In genomic region chr4:59816016-59816415, GRCm38 (mm10) we compare ENCODE assay signal across 23 mouse cellular contexts. TPM values are rescaled to one million over a fixed set of nuclear protein-coding genes. Genes with fewer than 3 reads are reported as not detected.
DNase-seq lines count a peak whose midpoint lies in the region; ATAC-seq and TF ChIP-seq lines count a peak whose summit lies in the region.
"Had no signal": no experiment of that assay in that cellular context is flagged by ENCODE, and none has a peak within 500 bp of the region (broad histone marks: within the 10 kb centered on the region; RNA-seq: fewer than 3 reads in every experiment).

No protein-coding gene starts in this region.

- no peak for TF ChIP-seq CTCF in lung, postnatal 0 days (IDR thresholded peaks at IDR 0.05)

- no peak for ATAC-seq in embryonic facial prominence, embryonic 11.5 days (replicated peaks; ENCODE audit: insufficient number of reproducible peaks, low FRiP score, low TSS enrichment, low read depth)
- peak; percentile 40 for ATAC-seq in lung, postnatal 0 days
- ATAC-seq: forebrain, embryonic 16.5 days; intestine, postnatal 0 days had no signal

- DNase-seq in embryonic facial prominence, embryonic 11.5 days (ENCODE audit: low spot score), result peak; percentile 21
- no peak for DNase-seq in embryonic facial prominence, embryonic 10.5 days (ENCODE audit: low spot score)
- DNase-seq in lung, adult 18-20 months, result peak; percentile 35 to 60
- no peak for DNase-seq in lung, postnatal 4 days
- DNase-seq in lung, postnatal 0 days (ENCODE audit: low spot score), result peak; percentile 82
- peak; percentile 13 for DNase-seq in lung, postnatal 14 days
- no peak for DNase-seq in right cerebral cortex, adult 18-20 months
- no peak for DNase-seq in kidney, postnatal 25 days
- DNase-seq: adrenal gland, postnatal 25 days; gastrocnemius, postnatal 14 days; kidney, postnatal 36 days; right cerebral cortex, postnatal 4 days had no signal

- no peak overlapping the region for H3K4me2 ChIP-seq in embryonic facial prominence, embryonic 11.5 days (ENCODE audit: low read depth, low read length)
- H3K4me2 ChIP-seq in lung, postnatal 0 days (replicated peaks; ENCODE audit: low read depth, low read length), result no peak overlapping the region
- H3K4me2 ChIP-seq: embryonic facial prominence, embryonic 13.5 days; hindbrain, embryonic 14.5 days; limb, embryonic 12.5 days; midbrain, embryonic 12.5 days; neural tube, embryonic 12.5 days had no signal

- H3K36me3 ChIP-seq in embryonic facial prominence, embryonic 11.5 days (replicated peaks; ENCODE audit: control insufficient read depth, insufficient read depth, low read depth, low read length), result no peaks in the 10 kb centered on the region
- H3K36me3 ChIP-seq in embryonic facial prominence, embryonic 10.5 days (replicated peaks), result no peaks in the 10 kb centered on the region
- no peaks in the 10 kb centered on the region for H3K36me3 ChIP-seq in lung, postnatal 0 days (ENCODE audit: insufficient read depth, low read length)
- H3K36me3 ChIP-seq: embryonic facial prominence, embryonic 13.5 days; limb, embryonic 12.5 days; midbrain, embryonic 12.5 days; neural tube, embryonic 12.5 days had no signal

- no peaks in the 10 kb centered on the region for H3K4me1 ChIP-seq in embryonic facial prominence, embryonic 11.5 days (ENCODE audit: control insufficient read depth, insufficient read depth, low read length)
- peaks cover 36% of the 10 kb centered on the region for H3K4me1 ChIP-seq in embryonic facial prominence, embryonic 10.5 days
- peaks cover 4% of the 10 kb centered on the region; the same call in 1 of the 2 replicates for H3K4me1 ChIP-seq in lung, postnatal 0 days (ENCODE audit: insufficient read depth, low read depth, low read length)

- TF ChIP-seq EP300 in lung, postnatal 0 days (IDR thresholded peaks at IDR 0.05), result no peak

- 42% methylated on average over 5 of the region's 5 CpGs for WGBS in embryonic facial prominence, embryonic 11.5 days
- 41% methylated on average over 5 of the region's 5 CpGs for WGBS in embryonic facial prominence, embryonic 10.5 days
- 46% methylated on average over 5 of the region's 5 CpGs for WGBS in lung, postnatal 0 days

- H3K9ac ChIP-seq in embryonic facial prominence, embryonic 11.5 days (replicated peaks; ENCODE audit: low read length), result no peak overlapping the region
- H3K9ac ChIP-seq in lung, postnatal 0 days (replicated peaks; ENCODE audit: low read depth), result no peak overlapping the region
- H3K9ac ChIP-seq: embryonic facial prominence, embryonic 13.5 days; hindbrain, embryonic 14.5 days; limb, embryonic 12.5 days; midbrain, embryonic 12.5 days; neural tube, embryonic 12.5 days had no signal

- no peak overlapping the region for H3K27ac ChIP-seq in embryonic facial prominence, embryonic 11.5 days (replicated peaks; ENCODE audit: low read depth, low read length)
- no peak overlapping the region for H3K27ac ChIP-seq in embryonic facial prominence, embryonic 10.5 days (replicated peaks)
- H3K27ac ChIP-seq in lung, postnatal 0 days (ENCODE audit: low read length), result peak overlapping the region; percentile 85
- H3K27ac ChIP-seq: embryonic facial prominence, embryonic 13.5 days; hindbrain, embryonic 14.5 days; left cerebral cortex, adult 2 months; limb, embryonic 12.5 days; midbrain, embryonic 12.5 days; neural tube, embryonic 12.5 days had no signal

- no peaks in the 10 kb centered on the region for H3K9me3 ChIP-seq in embryonic facial prominence, embryonic 11.5 days (replicated peaks; ENCODE audit: control insufficient read depth, low read length)
- no peaks in the 10 kb centered on the region for H3K9me3 ChIP-seq in embryonic facial prominence, embryonic 10.5 days
- no peaks in the 10 kb centered on the region for H3K9me3 ChIP-seq in lung, postnatal 0 days (ENCODE audit: low read length)
- H3K9me3 ChIP-seq: embryonic facial prominence, embryonic 13.5 days; limb, embryonic 12.5 days; megakaryocyte, embryonic 14.5 days; midbrain, embryonic 12.5 days; neural tube, embryonic 12.5 days had no signal

- H3K4me3 ChIP-seq in embryonic facial prominence, embryonic 11.5 days (ENCODE audit: low read depth, low read length), result no peak overlapping the region
- H3K4me3 ChIP-seq in embryonic facial prominence, embryonic 10.5 days, result no peak overlapping the region
- no peak overlapping the region for H3K4me3 ChIP-seq in lung, postnatal 0 days (ENCODE audit: low read depth, low read length)
- H3K4me3 ChIP-seq: embryonic facial prominence, embryonic 13.5 days; layer of hippocampus, adult 2 months; left cerebral cortex, adult 2 months; limb, embryonic 12.5 days; megakaryocyte, embryonic 14.5 days; midbrain, embryonic 12.5 days; myocyte; neural tube, embryonic 12.5 days had no signal

- H3K27me3 ChIP-seq in embryonic facial prominence, embryonic 11.5 days (ENCODE audit: control insufficient read depth, insufficient read depth, low read length), result no peaks in the 10 kb centered on the region
- no peaks in the 10 kb centered on the region for H3K27me3 ChIP-seq in embryonic facial prominence, embryonic 10.5 days (replicated peaks; ENCODE audit: low read depth, poor library complexity, severe bottlenecking)
- H3K27me3 ChIP-seq in lung, postnatal 0 days (replicated peaks; ENCODE audit: insufficient read depth, low read length), result no peaks in the 10 kb centered on the region
- H3K27me3 ChIP-seq: embryonic facial prominence, embryonic 13.5 days; limb, embryonic 12.5 days; megakaryocyte, embryonic 14.5 days; midbrain, embryonic 12.5 days; neural tube, embryonic 12.5 days had no signal

RNA-seq across cellular contexts. Expression of gene Snx30, which starts 10.4 kb away (rescaled TPM):
- 7.1 and 9.5 TPM in 2 replicates for polyA plus RNA-seq in embryonic facial prominence, embryonic 11.5 days (2014; fragmentation: Nextera tagmentation; extraction: Ambion mirVana)
- polyA plus RNA-seq in embryonic facial prominence, embryonic 10.5 days (2016; fragmentation: Nextera tagmentation; extraction: Ambion mirVana), result 6.4 and 7.9 TPM in 2 replicates
- polyA plus RNA-seq in lung, postnatal 0 days (2015; fragmentation: Nextera tagmentation; extraction: Ambion mirVana), result 12.0 and 13.2 TPM in 2 replicates

RNA-seq across cellular contexts. Expression of gene Inip, which starts 14.6 kb away (rescaled TPM):
- 97.2 and 103 TPM in 2 replicates for polyA plus RNA-seq in embryonic facial prominence, embryonic 11.5 days (2014; fragmentation: Nextera tagmentation; extraction: Ambion mirVana)
- polyA plus RNA-seq in embryonic facial prominence, embryonic 10.5 days (2016; fragmentation: Nextera tagmentation; extraction: Ambion mirVana), result 91.2 and 92.7 TPM in 2 replicates
- polyA plus RNA-seq in lung, postnatal 0 days (2015; fragmentation: Nextera tagmentation; extraction: Ambion mirVana), result 25.9 and 26.8 TPM in 2 replicates

Comparison
In these comparisons a context has a peak if more than half of its experiments do, and no peak if none do; other contexts are left out.
1. DNase-seq: peak in embryonic facial prominence, embryonic 11.5 days (single experiment), lung, adult 18-20 months (2 of 2), lung, postnatal 0 days (single experiment) and lung, postnatal 14 days (single experiment); none in embryonic facial prominence, embryonic 10.5 days (single experiment), lung, postnatal 4 days (0 of 2), right cerebral cortex, adult 18-20 months (single experiment) and kidney, postnatal 25 days (0 of 2).